Mouse (Mus musculus) CD4-positive, CD25-positive, alpha-beta regulatory T cell, adult 9 weeks (primary cell): ENCODE results near the gene Rxrb. TPM values are rescaled to one million over a fixed set of nuclear protein-coding genes. Genes with fewer than 3 reads are reported as not detected.

Experiments used
- polyA plus RNA-seq: library from polyadenylated mRNA; unstranded; fragments of 100-300 nt; shearing (Covaris generic); gene quantifications from one replicate; pipeline ENCODE4 v1.2.1, GENCODE M21; 2017

The Rxrb gene
- polyA plus RNA-seq, result 23.4 TPM

GRCm38 (mm10) chr17:34031465-34032173 lies at the start of gene Rxrb, which contains the start of gene Slc39a7:
Gene Rxrb, plus strand, starts transcription at chr17:34031812.
Gene Slc39a7, minus strand, starts transcription at chr17:34031682.

GRCm38 (mm10) chr17:34000150-34000537 lies 31.5 kb upstream of the Rxrb start, which contains the start of gene H2-K1:
Gene H2-K1, minus strand, starts transcription at chr17:34000347.

GRCm38 (mm10) chr17:34024317-34024821 lies 7.2 kb upstream of the Rxrb start, which contains the start of gene Ring1:
Gene Ring1, minus strand, starts transcription at chr17:34024680.

GRCm38 (mm10) chr17:34027656-34028223 lies 3.9 kb upstream of the Rxrb start, which contains the start of gene H2-Ke6:
Gene H2-Ke6, minus strand, starts transcription at chr17:34028060.

GRCm38 (mm10) chr17:34038878-34039561 lies 7.4 kb downstream of the Rxrb start, which contains the start of gene Col11a2:
Gene Col11a2, plus strand, starts transcription at chr17:34039437.

Other genes with a start within 250 kb of the Rxrb start
- 3.4 TPM for gene Angptl4, start 250.0 kb upstream of the Rxrb start, polyA plus RNA-seq
- 3.2 TPM for gene Kank3, start 221.3 kb upstream of the Rxrb start, polyA plus RNA-seq
- 1,412 TPM for gene Rps28, start 207.2 kb upstream of the Rxrb start, polyA plus RNA-seq
- 422 TPM for gene Ndufa7, start 207.2 kb upstream of the Rxrb start, polyA plus RNA-seq
- 26.2 TPM for gene Cd320, start 188.7 kb upstream of the Rxrb start, polyA plus RNA-seq
- not detected for gene Gm7029, start 158.0 kb upstream of the Rxrb start, polyA plus RNA-seq
- gene Kifc1, start 141.2 kb upstream of the Rxrb start, polyA plus RNA-seq, result 5.5 TPM
- 4.0 TPM for gene Platr17, start 126.7 kb upstream of the Rxrb start, polyA plus RNA-seq
- gene Daxx, start 122.4 kb upstream of the Rxrb start, polyA plus RNA-seq, result 143 TPM
- gene Tapbp, start 115.9 kb upstream of the Rxrb start, polyA plus RNA-seq, result 701 TPM
- gene Zbtb22, start 115.9 kb upstream of the Rxrb start, polyA plus RNA-seq, result 23.0 TPM
- gene Rgl2, start 102.3 kb upstream of the Rxrb start, polyA plus RNA-seq, result 107 TPM
- 152 TPM for gene Pfdn6, start 91.5 kb upstream of the Rxrb start, polyA plus RNA-seq
- 76.0 TPM for gene Wdr46, start 91.2 kb upstream of the Rxrb start, polyA plus RNA-seq
- 46.4 TPM for gene B3galt4, start 80.3 kb upstream of the Rxrb start, polyA plus RNA-seq
- gene Vps52, start 76.0 kb upstream of the Rxrb start, polyA plus RNA-seq, result 90.1 TPM
- 3,509 TPM for gene Rps18, start 75.8 kb upstream of the Rxrb start, polyA plus RNA-seq
- gene H2-K1, start 31.5 kb upstream of the Rxrb start, polyA plus RNA-seq, result 12,738 TPM
- gene Ring1, start 7.1 kb upstream of the Rxrb start, polyA plus RNA-seq, result 15.2 TPM
- gene H2-Ke6, start 3.8 kb upstream of the Rxrb start, polyA plus RNA-seq, result 37.9 TPM
- 157 TPM for gene Slc39a7, start 130 bp upstream of the Rxrb start, polyA plus RNA-seq
- 2.1 TPM for gene Col11a2, start 7.6 kb downstream of the Rxrb start, polyA plus RNA-seq
- gene H2-Oa, start 60.5 kb downstream of the Rxrb start, polyA plus RNA-seq, result 37.0 TPM
- 119 TPM for gene H2-DMa, start 87.7 kb downstream of the Rxrb start, polyA plus RNA-seq
- 109 TPM for gene Brd2, start 90.8 kb downstream of the Rxrb start, polyA plus RNA-seq
- gene H2-DMb2, start 111.5 kb downstream of the Rxrb start, polyA plus RNA-seq, result 5.8 TPM
- gene H2-DMb1, start 121.3 kb downstream of the Rxrb start, polyA plus RNA-seq, result 1.5 TPM
- gene Tap1, start 155.7 kb downstream of the Rxrb start, polyA plus RNA-seq, result 423 TPM
- 573 TPM for gene Psmb9, start 156.0 kb downstream of the Rxrb start, polyA plus RNA-seq
- 1,461 TPM for gene Psmb8, start 165.9 kb downstream of the Rxrb start, polyA plus RNA-seq
- 432 TPM for gene Tap2, start 171.7 kb downstream of the Rxrb start, polyA plus RNA-seq
- gene H2-Ob, start 207.1 kb downstream of the Rxrb start, polyA plus RNA-seq, result 94.0 TPM
- 19.6 TPM for gene H2-Ab1, start 225.9 kb downstream of the Rxrb start, polyA plus RNA-seq